Mouse (Mus musculus) G1E (cell line): ENCODE data around the gene Fbxl20.

Experiments
- CTCF ChIP-seq: IDR thresholded peaks from 2 replicates; pipeline ENCODE4 v1.5.1; 2012; ENCODE audit warnings: low read depth, low read length, inconsistent platforms, mixed read lengths
- GATA1 ChIP-seq: IDR thresholded peaks from 2 replicates; pipeline ENCODE4 v1.6.1; 2012; ENCODE audit warnings: borderline replicate concordance, low read length, inconsistent platforms, mixed read lengths

GRCm38 (mm10) chr11:98046466-98046865 lies 103.7 kb downstream of the Fbxl20 start:
- TF ChIP-seq CTCF: no peak
- TF ChIP-seq GATA1: no peak
